Mouse (Mus musculus): ENCODE data around the gene Tgfbr3. TPM values are rescaled to one million over a fixed set of nuclear protein-coding genes. Genes with fewer than 3 reads are reported as not detected.
A peak's percentile ranks its signal among the peaks of the same experiment; 100 is the strongest.

Tgfbr3 gene
- polyA plus RNA-seq, 1 experiment from 2014 or later = 24.4 TPM

GRCm38 (mm10) chr5:107202801-107203559 is 86.4 kb downstream of the Tgfbr3 start:
- H3K36me3 ChIP-seq (ENCODE audit: control insufficient read depth, insufficient read depth, low read length) = no peaks in the 10 kb centered on the region
- no peaks in the 10 kb centered on the region for H3K27me3 ChIP-seq (replicated peaks; ENCODE audit: control insufficient read depth, insufficient read depth, low read length)
- H3K4me3 ChIP-seq (ENCODE audit: low read depth, low read length) = no peak overlapping the region
- H3K9me3 ChIP-seq (ENCODE audit: control insufficient read depth, low read length) = no peaks in the 10 kb centered on the region
- ATAC-seq (replicated peaks; ENCODE audit: low FRiP score, low TSS enrichment, low read depth) = no peak
- H3K4me2 ChIP-seq (ENCODE audit: low read length) = no peak overlapping the region
- H3K9ac ChIP-seq (ENCODE audit: low read length) = no peak overlapping the region
- peaks cover 38% of the 10 kb centered on the region for H3K4me1 ChIP-seq (replicated peaks; ENCODE audit: control insufficient read depth, insufficient read depth, low read length)
- peak overlapping the region; percentile 40; the same call in 1 of the 2 replicates for H3K27ac ChIP-seq (ENCODE audit: low read depth)
- DNase-seq (ENCODE audit: low spot score) = no peak
- 19% methylated on average over 8 of the region's 8 CpGs for WGBS

GRCm38 (mm10) chr5:107201509-107202182 is 87.8 kb downstream of the Tgfbr3 start:
- no peak for ATAC-seq (replicated peaks; ENCODE audit: low FRiP score, low TSS enrichment, low read depth)
- Histone ChIP-seq H3K36me3 (ENCODE audit: control insufficient read depth, insufficient read depth, low read length) (no peaks in the 10 kb centered on the region), H3K9me3 (ENCODE audit: control insufficient read depth, low read length) (no peaks in the 10 kb centered on the region), H3K9ac (ENCODE audit: low read length) (no peak overlapping the region), H3K4me2 (ENCODE audit: low read length) (no peak overlapping the region), H3K4me1 (replicated peaks; ENCODE audit: control insufficient read depth, insufficient read depth, low read length) (peaks cover 38% of the 10 kb centered on the region), H3K27ac (ENCODE audit: low read depth) (peak overlapping the region; percentile 54; the same call in 1 of the 2 replicates), H3K27me3 (replicated peaks; ENCODE audit: control insufficient read depth, insufficient read depth, low read length) (no peaks in the 10 kb centered on the region), H3K4me3 (ENCODE audit: low read depth, low read length) (no peak overlapping the region)
- no peak for DNase-seq (ENCODE audit: low spot score)
- WGBS = 48% methylated on average over 9 of the region's 9 CpGs

GRCm38 (mm10) chr5:107200853-107201341 is 88.5 kb downstream of the Tgfbr3 start:
- Histone ChIP-seq H3K4me1 (replicated peaks; ENCODE audit: control insufficient read depth, insufficient read depth, low read length) (peaks cover 42% of the 10 kb centered on the region), H3K27ac (ENCODE audit: low read depth) (peak overlapping the region; percentile 54; the same call in 1 of the 2 replicates), H3K9ac (ENCODE audit: low read length) (no peak overlapping the region), H3K27me3 (replicated peaks; ENCODE audit: control insufficient read depth, insufficient read depth, low read length) (no peaks in the 10 kb centered on the region), H3K36me3 (ENCODE audit: control insufficient read depth, insufficient read depth, low read length) (no peaks in the 10 kb centered on the region), H3K4me2 (ENCODE audit: low read length) (no peak overlapping the region), H3K4me3 (ENCODE audit: low read depth, low read length) (no peak overlapping the region), H3K9me3 (ENCODE audit: control insufficient read depth, low read length) (no peaks in the 10 kb centered on the region)
- DNase-seq (ENCODE audit: low spot score) = no peak
- ATAC-seq (replicated peaks; ENCODE audit: low FRiP score, low TSS enrichment, low read depth) = peak; percentile 38; the same call in 1 of the 2 replicates
- 38% methylated on average over 12 of the region's 12 CpGs for WGBS

GRCm38 (mm10) chr5:107200221-107200635 is 89.2 kb downstream of the Tgfbr3 start:
- ATAC-seq (replicated peaks; ENCODE audit: low FRiP score, low TSS enrichment, low read depth) = peak; percentile 58; the same call in 1 of the 2 replicates
- Histone ChIP-seq H3K9ac (ENCODE audit: low read length) (no peak overlapping the region), H3K9me3 (ENCODE audit: control insufficient read depth, low read length) (no peaks in the 10 kb centered on the region), H3K4me3 (ENCODE audit: low read depth, low read length) (no peak overlapping the region), H3K4me2 (ENCODE audit: low read length) (no peak overlapping the region), H3K27ac (ENCODE audit: low read depth) (peak overlapping the region; percentile 54; the same call in 1 of the 2 replicates), H3K4me1 (replicated peaks; ENCODE audit: control insufficient read depth, insufficient read depth, low read length) (peaks cover 49% of the 10 kb centered on the region), H3K27me3 (replicated peaks; ENCODE audit: control insufficient read depth, insufficient read depth, low read length) (no peaks in the 10 kb centered on the region), H3K36me3 (ENCODE audit: control insufficient read depth, insufficient read depth, low read length) (no peaks in the 10 kb centered on the region)
- WGBS = 44% methylated on average over 10 of the region's 10 CpGs
- DNase-seq (ENCODE audit: low spot score) = no peak

- no peak for DNase-seq (ENCODE audit: low spot score)
- no peak overlapping the region for H3K4me2 ChIP-seq (ENCODE audit: low read length)
- no peak overlapping the region for H3K9ac ChIP-seq (ENCODE audit: low read length)
These were observed 93.6 kb downstream of the Tgfbr3 start for GRCm38 (mm10) chr5:107195751-107196395.

GRCm38 (mm10) chr5:107193160-107193559 is 96.3 kb downstream of the Tgfbr3 start:
- no peak overlapping the region for H3K27ac ChIP-seq (ENCODE audit: low read depth)
- no peak overlapping the region for H3K9ac ChIP-seq (ENCODE audit: low read length)
- H3K4me3 ChIP-seq (ENCODE audit: low read depth, low read length) = no peak overlapping the region
- peaks cover 13% of the 10 kb centered on the region for H3K4me1 ChIP-seq (replicated peaks; ENCODE audit: control insufficient read depth, insufficient read depth, low read length)
- DNase-seq (ENCODE audit: low spot score) (no peak), ATAC-seq (replicated peaks; ENCODE audit: low FRiP score, low TSS enrichment, low read depth) (no peak)
- no peak overlapping the region for H3K4me2 ChIP-seq (ENCODE audit: low read length)
- 73% methylated on average over 9 of the region's 9 CpGs for WGBS
- H3K36me3 ChIP-seq (ENCODE audit: control insufficient read depth, insufficient read depth, low read length) = 0 out of 2 replicates have a peak, but pooled peaks cover 4% of the 10 kb centered on the region
- no peaks in the 10 kb centered on the region for H3K9me3 ChIP-seq (ENCODE audit: control insufficient read depth, low read length)
- no peaks in the 10 kb centered on the region for H3K27me3 ChIP-seq (replicated peaks; ENCODE audit: control insufficient read depth, insufficient read depth, low read length)

More at GRCm38 (mm10) chr5:107195751-107196395, 93.6 kb downstream of the Tgfbr3 start:
- H3K4me3 ChIP-seq (ENCODE audit: low read depth, low read length) = no peak overlapping the region
- H3K27me3 ChIP-seq (replicated peaks; ENCODE audit: control insufficient read depth, insufficient read depth, low read length) = no peaks in the 10 kb centered on the region
- H3K27ac ChIP-seq (ENCODE audit: low read depth) = peak overlapping the region; percentile 54; the same call in 1 of the 2 replicates
- 0 out of 2 replicates have a peak, but pooled peaks cover 4% of the 10 kb centered on the region for H3K36me3 ChIP-seq (ENCODE audit: control insufficient read depth, insufficient read depth, low read length)
- peaks cover 25% of the 10 kb centered on the region for H3K4me1 ChIP-seq (replicated peaks; ENCODE audit: control insufficient read depth, insufficient read depth, low read length)
- H3K9me3 ChIP-seq (ENCODE audit: control insufficient read depth, low read length) = no peaks in the 10 kb centered on the region
- no peak for ATAC-seq (replicated peaks; ENCODE audit: low FRiP score, low TSS enrichment, low read depth)
- WGBS = 18% methylated on average over 12 of the region's 12 CpGs

GRCm38 (mm10) chr5:107192372-107192771 is 97.1 kb downstream of the Tgfbr3 start:
- no peak overlapping the region for H3K27ac ChIP-seq (ENCODE audit: low read depth)
- H3K9ac ChIP-seq (ENCODE audit: low read length) = no peak overlapping the region
- ATAC-seq (replicated peaks; ENCODE audit: low FRiP score, low TSS enrichment, low read depth) = no peak

GRCm38 (mm10) chr5:107188551-107188950 is 100.9 kb downstream of the Tgfbr3 start:
- H3K9me3 ChIP-seq (ENCODE audit: control insufficient read depth, low read length) = no peaks in the 10 kb centered on the region
- no peak overlapping the region for H3K4me2 ChIP-seq (ENCODE audit: low read length)
- no peak overlapping the region for H3K4me3 ChIP-seq (ENCODE audit: low read depth, low read length)
- 33% methylated on average over 10 of the region's 10 CpGs for WGBS
- H3K4me1 ChIP-seq (replicated peaks; ENCODE audit: control insufficient read depth, insufficient read depth, low read length) = peaks cover 6% of the 10 kb centered on the region
- H3K27ac ChIP-seq (ENCODE audit: low read depth) = no peak overlapping the region; the same call in 1 of the 2 replicates
- H3K36me3 ChIP-seq (ENCODE audit: control insufficient read depth, insufficient read depth, low read length) = 0 out of 2 replicates have a peak, but pooled peaks cover 4% of the 10 kb centered on the region
- H3K27me3 ChIP-seq (replicated peaks; ENCODE audit: control insufficient read depth, insufficient read depth, low read length) = no peaks in the 10 kb centered on the region
- no peak overlapping the region for H3K9ac ChIP-seq (ENCODE audit: low read length)
- no peak for ATAC-seq (replicated peaks; ENCODE audit: low FRiP score, low TSS enrichment, low read depth)
- DNase-seq (ENCODE audit: low spot score) = no peak

More at GRCm38 (mm10) chr5:107192372-107192771, 97.1 kb downstream of the Tgfbr3 start:
- Histone ChIP-seq H3K27me3 (replicated peaks; ENCODE audit: control insufficient read depth, insufficient read depth, low read length) (no peaks in the 10 kb centered on the region), H3K9me3 (ENCODE audit: control insufficient read depth, low read length) (no peaks in the 10 kb centered on the region), H3K4me1 (replicated peaks; ENCODE audit: control insufficient read depth, insufficient read depth, low read length) (peaks cover 13% of the 10 kb centered on the region), H3K4me3 (ENCODE audit: low read depth, low read length) (no peak overlapping the region), H3K36me3 (ENCODE audit: control insufficient read depth, insufficient read depth, low read length) (0 out of 2 replicates have a peak, but pooled peaks cover 4% of the 10 kb centered on the region), H3K4me2 (ENCODE audit: low read length) (no peak overlapping the region)
- DNase-seq (ENCODE audit: low spot score) = no peak
- WGBS = 84% methylated on average over 7 of the region's 7 CpGs
